Comparison of ENCODE assay signal across 14 mouse cellular contexts in the genomic region with DNA sequence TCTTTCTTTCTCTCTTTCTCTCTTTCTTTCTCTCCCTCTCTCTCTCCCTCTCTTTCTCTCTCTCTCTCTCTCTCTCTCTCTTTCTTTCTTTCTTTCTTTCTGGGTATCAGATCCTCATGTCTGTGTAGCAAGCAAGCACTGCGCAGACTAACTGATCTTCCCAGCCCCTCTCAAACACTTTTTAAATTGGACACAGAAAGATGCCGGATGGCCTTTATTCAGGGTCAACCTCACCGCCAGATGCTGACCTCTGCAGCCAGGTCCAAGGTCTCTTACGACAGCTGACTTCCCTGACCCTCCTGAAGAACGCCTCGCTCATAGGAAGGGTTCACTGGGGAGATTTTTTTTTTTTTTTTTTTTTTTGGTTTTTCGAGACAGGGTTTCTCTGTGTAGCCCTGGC.
"Had no signal": no experiment of that assay in that cellular context is flagged by ENCODE, and none has a peak within 500 bp of the region (broad histone marks: within the 10 kb centered on the region; RNA-seq: fewer than 3 reads in every experiment).

No protein-coding gene starts in this region.

- DNase-seq: right cerebral cortex, postnatal 14 days; right cerebral cortex, postnatal 25 days; right cerebral cortex, postnatal 4 days; spleen, adult 18-20 months; thymus, adult 18-20 months; thymus, adult 2 months; thymus, postnatal 14 days; thymus, postnatal 25 days; thymus, postnatal 36 days; thymus, postnatal 4 days had no signal

- H3K9ac ChIP-seq: neural tube, embryonic 13.5 days; neural tube, embryonic 15.5 days; stomach, embryonic 15.5 days had no signal

- H3K27ac ChIP-seq: neural tube, embryonic 13.5 days; neural tube, embryonic 15.5 days; stomach, embryonic 15.5 days; stomach, postnatal 0 days had no signal

- H3K4me1 ChIP-seq: neural tube, embryonic 13.5 days; neural tube, embryonic 15.5 days; stomach, embryonic 15.5 days had no signal

- H3K36me3 ChIP-seq: neural tube, embryonic 13.5 days; neural tube, embryonic 15.5 days; stomach, embryonic 15.5 days had no signal

- H3K9me3 ChIP-seq: neural tube, embryonic 13.5 days; neural tube, embryonic 15.5 days; stomach, embryonic 15.5 days had no signal

- H3K4me2 ChIP-seq: neural tube, embryonic 13.5 days; neural tube, embryonic 15.5 days; stomach, embryonic 15.5 days had no signal

- H3K27me3 ChIP-seq: neural tube, embryonic 13.5 days; neural tube, embryonic 15.5 days; stomach, embryonic 15.5 days had no signal

- H3K4me3 ChIP-seq: neural tube, embryonic 13.5 days; neural tube, embryonic 15.5 days; stomach, embryonic 15.5 days had no signal
